Mouse (Mus musculus): Measurements from ENCODE around the gene Hnrnph3. TPM values are rescaled to one million over a fixed set of nuclear protein-coding genes. Genes with fewer than 3 reads are reported as not detected.
A peak's percentile ranks its signal among the peaks of the same experiment; 100 is the strongest.

The Hnrnph3 gene
- total and polyA plus RNA-seq, 3 experiments = 18.0 to 34.5 (median 33.5) TPM

DNA sequence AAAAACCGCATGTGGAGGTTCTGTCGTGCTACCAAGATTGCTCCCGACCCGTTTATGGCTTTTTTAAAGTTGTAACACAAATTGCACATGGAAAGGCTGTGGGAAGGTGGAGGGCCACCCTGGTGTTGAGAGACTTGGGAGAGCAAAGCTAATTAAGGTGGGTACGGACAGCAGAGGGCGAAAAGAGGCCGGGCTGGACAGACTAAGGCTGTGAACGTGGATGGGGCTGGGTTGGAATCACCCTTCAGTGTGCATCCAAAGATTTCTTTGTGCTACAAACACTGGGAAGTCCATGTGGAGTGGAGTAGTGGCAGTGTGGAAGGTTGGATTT lies 528 bp upstream of the Hnrnph3 start:
- H3K4me3 ChIP-seq = peak overlapping the region; percentile 88
- no peaks in the 10 kb centered on the region for H3K27me3 ChIP-seq (ENCODE audit: control insufficient read depth, insufficient read depth, low read length)
- intact Hi-C loops (cut with DNase I) = loop anchor here (5.0 to 10.0 kb wide), 5 partner anchors 90 to 360 kb away; partner anchors contain the start of genes Ccar1, Dnajc12, Herc4 and Sirt1
- H3K9ac ChIP-seq (ENCODE audit: low read depth, low read length) = peak overlapping the region; percentile 84
- DNase-seq = peak in 1 of 2 experiments; percentile 82
- peak overlapping the region; percentile 99 for H3K27ac ChIP-seq
- TF ChIP-seq EP300 (IDR thresholded peaks at IDR 0.05; ENCODE audit: insufficient read depth, low read depth, low read length) = 0 out of 2 replicates have a peak, but pooled peaks have one; percentile 21
- no peak for TF ChIP-seq POLR2A (IDR thresholded peaks at IDR 0.05; ENCODE audit: insufficient read depth, low read depth, low read length)
- peak; percentile 73 for TF ChIP-seq CTCF (IDR thresholded peaks at IDR 0.05)
- peaks cover 9% of the 10 kb centered on the region for H3K4me1 ChIP-seq (ENCODE audit: control insufficient read depth, insufficient read depth, low read length)
- no peaks in the 10 kb centered on the region for H3K79me2 ChIP-seq (replicated peaks; ENCODE audit: control insufficient read depth, insufficient read depth, low read length)
- H3K36me3 ChIP-seq (ENCODE audit: control insufficient read depth, insufficient read depth, low read length) = peaks cover 13% of the 10 kb centered on the region
- WGBS = under 1% methylated on average over 8 of the region's 8 CpGs

DNA sequence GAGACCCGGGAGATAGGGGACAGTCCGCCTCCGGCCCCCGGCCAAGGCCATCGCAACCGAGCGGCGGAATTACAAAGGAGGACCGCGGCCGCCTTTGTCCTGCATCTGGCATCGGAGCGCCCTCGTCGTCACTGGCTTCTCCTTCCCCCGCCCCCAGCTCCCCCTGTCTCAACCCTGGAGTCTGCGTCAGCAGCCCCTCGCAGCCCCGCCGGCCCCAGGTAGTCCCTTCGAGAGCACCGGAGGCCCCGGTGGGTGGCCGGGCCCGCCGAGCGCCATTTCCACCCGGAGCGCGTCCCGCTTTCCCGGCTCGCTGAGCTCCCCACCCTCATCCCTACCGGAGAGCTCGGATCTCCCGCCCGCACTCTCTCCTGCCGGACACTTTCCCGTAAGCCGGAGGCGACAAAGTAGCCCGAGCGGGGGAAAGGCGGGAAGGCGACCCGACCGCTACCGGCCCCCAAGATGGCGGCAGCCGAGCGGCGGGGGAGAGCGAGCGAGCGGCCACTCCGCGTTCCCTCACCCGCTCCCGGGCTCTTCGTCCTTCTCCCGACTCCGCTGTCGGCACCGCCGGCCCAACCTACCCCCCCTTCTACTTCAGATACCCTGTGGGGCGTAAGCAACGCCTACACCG lies 782 bp downstream of the Hnrnph3 start:
- intact Hi-C loops (cut with DNase I) = loop anchor here (2.0 to 10.0 kb wide), 7 partner anchors 42 to 362 kb away; partner anchors contain the start of genes Ccar1, Dnajc12, Herc4 and Rufy2
- under 1% methylated on average over 66 of the region's 68 CpGs for WGBS
- peak; percentile 10; the same call in 1 of the 2 replicates for TF ChIP-seq CTCF (IDR thresholded peaks at IDR 0.05)
- TF ChIP-seq POLR2A (IDR thresholded peaks at IDR 0.05; ENCODE audit: insufficient read depth, low read depth, low read length) = no peak
- no peak for TF ChIP-seq EP300 (IDR thresholded peaks at IDR 0.05; ENCODE audit: insufficient read depth, low read depth, low read length)
- Histone ChIP-seq H3K27ac (peak overlapping the region; percentile 99), H3K4me1 (ENCODE audit: control insufficient read depth, insufficient read depth, low read length) (peaks cover 10% of the 10 kb centered on the region), H3K9ac (ENCODE audit: low read depth, low read length) (peak overlapping the region; percentile 95), H3K79me2 (replicated peaks; ENCODE audit: control insufficient read depth, insufficient read depth, low read length) (peaks cover 2% of the 10 kb centered on the region; the same call in 1 of the 2 replicates), H3K27me3 (ENCODE audit: control insufficient read depth, insufficient read depth, low read length) (no peaks in the 10 kb centered on the region), H3K4me3 (peak overlapping the region; percentile 88), H3K36me3 (ENCODE audit: control insufficient read depth, insufficient read depth, low read length) (peaks cover 19% of the 10 kb centered on the region)
- DNase-seq = peak; percentile 80 to 83

DNA sequence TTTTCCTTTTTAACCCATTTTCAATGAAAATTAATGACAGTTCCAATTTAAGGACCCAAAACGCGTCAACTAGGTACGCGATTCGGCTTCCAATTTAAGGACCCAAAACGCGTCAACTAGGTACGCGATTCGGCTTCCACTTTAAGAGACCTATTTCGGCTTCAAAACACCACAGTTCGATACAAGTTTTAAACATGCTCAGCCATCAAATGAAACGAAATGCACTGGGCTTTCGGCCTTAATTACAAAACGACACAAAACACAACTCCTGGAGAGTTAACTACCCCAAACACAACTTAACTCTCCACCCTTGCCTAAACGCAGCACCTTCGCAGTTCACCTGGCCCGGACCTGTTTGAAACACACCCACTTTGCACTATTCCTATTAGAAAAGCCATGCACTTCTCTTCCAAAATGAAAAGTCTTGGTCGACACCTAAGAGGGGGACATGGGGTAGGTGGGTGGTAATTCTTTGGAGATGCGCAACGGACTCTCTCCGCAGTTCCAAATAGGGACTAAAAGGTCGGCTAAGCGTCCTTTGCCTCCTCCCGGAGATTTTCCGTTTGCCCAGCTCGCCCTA lies 1.4 kb downstream of the Hnrnph3 start:
- Histone ChIP-seq H3K79me2 (replicated peaks; ENCODE audit: control insufficient read depth, insufficient read depth, low read length) (peaks cover 4% of the 10 kb centered on the region; the same call in 1 of the 2 replicates), H3K36me3 (ENCODE audit: control insufficient read depth, insufficient read depth, low read length) (peaks cover 23% of the 10 kb centered on the region), H3K27me3 (ENCODE audit: control insufficient read depth, insufficient read depth, low read length) (no peaks in the 10 kb centered on the region), H3K27ac (peak overlapping the region; percentile 99), H3K4me1 (ENCODE audit: control insufficient read depth, insufficient read depth, low read length) (peaks cover 10% of the 10 kb centered on the region), H3K4me3 (peak overlapping the region; percentile 88), H3K9ac (ENCODE audit: low read depth, low read length) (peak overlapping the region; percentile 95)
- DNase-seq = no peak
- TF ChIP-seq EP300 (IDR thresholded peaks at IDR 0.05; ENCODE audit: insufficient read depth, low read depth, low read length) (no peak), CTCF (IDR thresholded peaks at IDR 0.05) (no peak), POLR2A (IDR thresholded peaks at IDR 0.05; ENCODE audit: insufficient read depth, low read depth, low read length) (no peak)
- intact Hi-C loops (cut with DNase I) = loop anchor here (2.0 to 10.0 kb wide), 7 partner anchors 42 to 362 kb away; partner anchors contain the start of genes Ccar1, Dnajc12, Herc4 and Rufy2
- under 1% methylated on average over 27 of the region's 27 CpGs for WGBS

DNA sequence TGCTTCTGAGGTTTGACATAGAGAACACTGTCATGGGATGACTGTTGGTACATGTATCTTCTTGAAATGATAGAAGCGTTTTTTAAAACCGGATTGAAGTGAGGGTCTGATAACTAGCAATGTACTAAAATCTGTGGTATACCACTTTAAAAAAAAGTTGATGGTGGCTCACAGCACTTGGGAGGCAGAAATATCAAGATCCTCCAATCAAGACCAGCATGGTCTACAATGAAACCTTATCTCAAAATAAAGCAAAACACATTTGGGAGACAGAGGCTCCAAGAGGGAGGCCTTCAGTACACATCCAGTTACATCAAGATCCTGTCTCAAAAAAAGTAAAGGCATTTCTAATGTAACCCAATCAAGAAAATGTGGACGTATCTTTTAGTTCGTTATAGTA lies 2.3 kb downstream of the Hnrnph3 start:
- no peak for DNase-seq
- Histone ChIP-seq H3K4me3 (peak overlapping the region; percentile 88; the same call in 1 of the 2 replicates), H3K79me2 (replicated peaks; ENCODE audit: control insufficient read depth, insufficient read depth, low read length) (peaks cover 5% of the 10 kb centered on the region; the same call in 1 of the 2 replicates), H3K36me3 (ENCODE audit: control insufficient read depth, insufficient read depth, low read length) (peaks cover 23% of the 10 kb centered on the region), H3K4me1 (ENCODE audit: control insufficient read depth, insufficient read depth, low read length) (peaks cover 10% of the 10 kb centered on the region), H3K27me3 (ENCODE audit: control insufficient read depth, insufficient read depth, low read length) (no peaks in the 10 kb centered on the region), H3K27ac (no peak overlapping the region), H3K9ac (ENCODE audit: low read depth, low read length) (no peak overlapping the region)
- 31% methylated on average over 4 of the region's 4 CpGs for WGBS
- no peak for TF ChIP-seq EP300 (IDR thresholded peaks at IDR 0.05; ENCODE audit: insufficient read depth, low read depth, low read length)
- TF ChIP-seq CTCF (IDR thresholded peaks at IDR 0.05) = no peak
- no peak for TF ChIP-seq POLR2A (IDR thresholded peaks at IDR 0.05; ENCODE audit: insufficient read depth, low read depth, low read length)
- intact Hi-C loops (cut with DNase I) = loop anchor here (2.0 to 10.0 kb wide), 7 partner anchors 41 to 363 kb away; partner anchors contain the start of genes Ccar1, Dnajc12, Herc4 and Rufy2

DNA sequence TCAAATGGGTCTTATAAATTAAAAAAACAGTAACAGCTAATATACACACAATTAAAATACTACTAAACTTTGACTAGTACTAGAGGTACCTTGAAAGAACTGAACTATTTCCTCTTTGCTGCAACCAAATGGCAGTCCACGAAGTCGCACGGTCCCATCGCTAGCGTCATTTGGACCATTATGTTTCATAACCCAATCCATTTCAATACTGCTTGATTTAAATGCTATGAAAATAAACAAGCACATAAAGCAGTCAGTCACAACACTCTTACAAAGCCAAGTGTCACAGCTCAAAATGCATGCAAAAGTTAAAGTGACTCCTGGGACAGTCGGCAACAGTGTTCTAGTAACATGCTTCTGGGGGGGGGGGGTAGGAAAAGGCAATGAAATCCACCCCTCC lies 4.7 kb downstream of the Hnrnph3 start:
- Histone ChIP-seq H3K79me2 (replicated peaks; ENCODE audit: control insufficient read depth, insufficient read depth, low read length) (peaks cover 5% of the 10 kb centered on the region; the same call in 1 of the 2 replicates), H3K36me3 (ENCODE audit: control insufficient read depth, insufficient read depth, low read length) (peaks cover 20% of the 10 kb centered on the region), H3K4me1 (ENCODE audit: control insufficient read depth, insufficient read depth, low read length) (peaks cover 6% of the 10 kb centered on the region), H3K27me3 (ENCODE audit: control insufficient read depth, insufficient read depth, low read length) (no peaks in the 10 kb centered on the region), H3K9ac (ENCODE audit: low read depth, low read length) (no peak overlapping the region), H3K4me3 (no peak overlapping the region), H3K27ac (no peak overlapping the region)
- 76% methylated on average over 6 of the region's 6 CpGs for WGBS
- intact Hi-C loops (cut with DNase I) = no loop called here
- no peak for DNase-seq
- no peak for TF ChIP-seq EP300 (IDR thresholded peaks at IDR 0.05; ENCODE audit: insufficient read depth, low read depth, low read length)

DNA sequence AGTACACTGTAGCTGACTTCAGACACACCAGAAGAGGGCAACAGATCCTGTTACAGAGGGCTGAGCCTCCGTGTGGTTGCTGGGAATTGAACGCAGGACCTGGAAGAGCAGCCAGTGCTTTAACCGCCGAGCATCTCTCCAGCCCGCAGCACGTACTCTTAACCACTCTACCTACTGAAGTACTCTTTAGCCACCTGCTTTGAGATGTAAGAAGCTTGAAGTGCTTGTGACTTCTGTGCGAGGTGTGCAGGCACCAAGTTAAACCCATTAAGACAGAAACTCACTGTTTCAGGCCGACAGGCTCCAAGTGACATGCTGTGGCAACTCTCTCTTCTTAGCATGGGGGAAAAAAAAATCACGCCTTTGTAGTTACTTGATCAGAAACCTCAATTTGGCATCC lies 9.8 kb downstream of the Hnrnph3 start:
- H3K9ac ChIP-seq (ENCODE audit: low read depth, low read length) = no peak overlapping the region
- H3K27me3 ChIP-seq (ENCODE audit: control insufficient read depth, insufficient read depth, low read length) = no peaks in the 10 kb centered on the region
- TF ChIP-seq POLR2A (IDR thresholded peaks at IDR 0.05; ENCODE audit: insufficient read depth, low read depth, low read length) = no peak
- no peak for TF ChIP-seq EP300 (IDR thresholded peaks at IDR 0.05; ENCODE audit: insufficient read depth, low read depth, low read length)
- no peak for TF ChIP-seq CTCF (IDR thresholded peaks at IDR 0.05)
- no peak overlapping the region for H3K4me3 ChIP-seq
- intact Hi-C loops (cut with DNase I) = no loop called here
- no peak for DNase-seq
- 91% methylated on average over 9 of the region's 9 CpGs for WGBS
- H3K79me2 ChIP-seq (replicated peaks; ENCODE audit: control insufficient read depth, insufficient read depth, low read length) = peaks cover 5% of the 10 kb centered on the region; the same call in 1 of the 2 replicates
- no peak overlapping the region for H3K27ac ChIP-seq
- peaks cover 1% of the 10 kb centered on the region for H3K4me1 ChIP-seq (ENCODE audit: control insufficient read depth, insufficient read depth, low read length)
- peaks cover 7% of the 10 kb centered on the region for H3K36me3 ChIP-seq (ENCODE audit: control insufficient read depth, insufficient read depth, low read length)

All from heart, adult 2 months (tissue).